Mouse (Mus musculus): ENCODE results near the gene Slc5a10. TPM values are rescaled to one million over a fixed set of nuclear protein-coding genes. Genes with fewer than 3 reads are reported as not detected.
"Not testable (repeated sequence)": the region's sequence is repeated elsewhere in the genome, so short reads cannot be mapped to it uniquely, and the experiment has no call there.

Slc5a10 gene
- total RNA-seq, 2 experiments from 2014 or later = 0.19 TPM; not detected in 1

DNA sequence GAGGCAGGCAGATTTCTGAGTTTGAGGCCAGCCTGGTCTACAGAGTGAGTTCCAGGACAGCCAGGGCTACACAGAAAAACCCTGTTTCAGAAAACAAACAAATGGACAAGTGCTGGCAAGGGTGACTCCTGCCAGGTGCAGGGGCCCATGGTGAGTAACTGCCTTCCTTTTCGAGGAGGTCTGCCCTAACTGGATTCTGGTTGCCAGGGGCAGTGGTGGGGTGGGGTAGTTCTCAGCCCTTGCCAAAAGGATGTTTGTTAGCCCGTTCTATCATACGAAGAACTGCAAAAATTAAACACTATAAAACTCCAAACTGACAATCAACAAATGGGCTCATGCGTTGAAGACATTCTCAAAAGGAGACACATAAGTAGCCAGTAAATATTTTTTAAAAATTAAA lies 71.0 kb downstream of the Slc5a10 start:
- no peak for DNase-seq (ENCODE audit: low spot score in 2 of 2)

DNA sequence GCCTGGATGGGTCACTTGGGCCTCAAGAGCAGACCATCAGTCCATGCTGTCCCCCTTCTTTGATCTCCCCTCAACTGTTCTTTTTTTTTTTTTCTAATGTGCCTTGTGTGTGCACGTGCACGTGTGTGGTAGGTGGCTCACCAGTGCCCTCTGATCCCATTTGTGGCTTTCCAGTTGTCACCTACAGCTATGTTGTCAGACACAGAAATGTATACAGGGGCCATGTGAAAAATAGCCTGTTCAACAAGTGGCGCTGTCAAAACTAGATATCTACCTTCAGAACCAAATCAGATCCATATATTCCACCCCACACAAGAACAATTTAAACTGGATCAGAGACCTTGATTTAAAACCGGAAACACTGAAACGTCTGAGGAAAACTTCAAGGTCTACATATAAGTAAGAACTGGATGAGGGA lies 71.5 kb downstream of the Slc5a10 start:
- DNase-seq (ENCODE audit: low spot score in 2 of 2) = no peak

DNA sequence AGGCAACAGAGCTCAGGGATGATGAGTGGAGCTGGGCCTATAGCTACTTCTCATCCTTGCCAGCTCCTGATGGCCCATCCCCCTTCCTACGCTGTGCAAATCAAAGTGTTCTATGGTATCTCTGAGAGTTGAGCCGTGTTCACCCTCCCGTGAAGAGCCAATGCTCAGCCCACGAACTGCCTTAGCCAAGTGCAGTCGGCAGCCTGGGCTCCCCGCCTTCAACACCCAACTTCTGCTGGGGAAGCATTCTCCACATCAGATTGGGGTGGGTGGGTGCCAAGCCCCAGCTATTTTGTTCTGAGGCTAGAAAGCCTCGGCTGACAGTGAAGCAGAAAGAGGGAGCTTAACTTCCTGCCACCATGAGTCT lies 71.9 kb downstream of the Slc5a10 start:
- peak; percentile 55 to 77 for DNase-seq (ENCODE audit: low spot score in 2 of 2)

DNA sequence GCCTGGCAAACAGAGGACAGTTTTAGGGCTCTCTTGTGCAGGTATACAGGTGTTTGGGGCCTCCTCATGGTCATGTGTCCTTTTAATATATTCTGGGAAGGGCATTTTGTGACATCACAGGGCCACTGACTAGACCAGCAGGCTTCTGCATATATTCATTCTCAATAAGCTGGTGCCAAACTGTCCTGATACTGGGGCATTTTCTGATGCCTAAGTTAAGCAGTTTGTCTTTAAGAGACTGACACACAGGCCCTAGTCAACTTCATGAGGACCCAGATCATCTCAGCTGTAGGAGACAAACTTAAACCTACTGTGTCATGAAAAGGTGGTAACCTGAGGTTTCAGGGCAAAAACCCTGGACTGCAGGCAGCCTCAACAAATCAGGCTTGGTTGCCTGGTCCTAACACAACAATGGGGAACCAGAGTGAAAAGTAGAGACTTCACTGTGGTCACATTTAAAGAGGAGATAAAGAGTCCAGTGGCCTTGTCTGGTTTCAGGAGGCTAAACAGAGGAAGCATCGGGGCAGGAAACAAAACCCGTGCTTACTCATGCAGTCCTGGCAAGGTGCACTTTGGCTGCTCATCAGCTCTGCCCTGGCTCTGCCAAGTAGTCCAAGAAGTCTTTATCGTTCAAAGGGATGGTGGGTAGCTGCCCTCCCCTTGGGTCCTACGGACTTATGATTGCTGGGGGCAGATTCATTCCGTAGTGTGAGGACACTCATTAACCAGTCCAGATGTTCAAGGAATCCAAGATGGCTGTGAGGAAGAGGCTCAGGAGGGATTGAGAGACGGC lies 72.5 kb downstream of the Slc5a10 start:
- no peak for DNase-seq (ENCODE audit: low spot score in 2 of 2)

DNA sequence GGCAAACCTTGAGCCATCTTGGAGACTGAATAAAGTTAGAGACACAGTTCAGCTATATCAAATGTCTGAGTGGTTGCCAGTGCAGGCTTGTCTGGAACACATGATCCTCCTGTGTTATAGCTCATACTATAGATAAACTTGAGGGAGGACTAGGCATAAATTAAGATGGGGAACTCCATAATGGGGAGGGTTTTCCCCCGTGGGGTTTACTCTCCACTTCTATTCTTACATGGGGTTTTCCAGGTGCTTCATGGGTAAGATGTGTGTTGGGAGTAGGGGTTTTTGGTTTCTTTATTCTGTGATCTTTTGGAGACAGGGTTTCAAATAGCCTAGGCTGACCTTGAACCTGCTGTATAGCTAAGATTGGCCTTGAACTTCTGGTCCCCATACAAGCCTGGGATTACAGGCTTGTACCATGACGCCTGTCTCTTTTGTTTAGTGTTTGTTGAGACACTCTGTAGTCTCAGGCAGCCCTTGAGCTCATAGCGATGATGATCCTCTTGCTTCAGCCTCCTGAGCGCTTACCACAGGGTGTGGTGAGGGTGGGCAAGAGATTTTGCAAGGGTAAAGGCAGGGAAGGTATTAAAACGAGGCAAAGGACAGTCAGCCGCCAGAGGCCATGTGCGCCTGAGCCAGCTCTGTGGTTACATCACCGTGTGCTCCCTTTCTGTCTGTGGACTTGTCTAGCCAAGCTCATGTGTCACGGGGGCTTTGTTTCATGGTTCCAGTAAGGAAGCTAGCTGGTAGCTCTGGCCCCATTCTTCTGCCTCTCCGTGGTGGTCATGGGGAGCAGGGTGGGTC lies 73.3 kb downstream of the Slc5a10 start:
- no peak for DNase-seq (ENCODE audit: low spot score in 2 of 2)

DNA sequence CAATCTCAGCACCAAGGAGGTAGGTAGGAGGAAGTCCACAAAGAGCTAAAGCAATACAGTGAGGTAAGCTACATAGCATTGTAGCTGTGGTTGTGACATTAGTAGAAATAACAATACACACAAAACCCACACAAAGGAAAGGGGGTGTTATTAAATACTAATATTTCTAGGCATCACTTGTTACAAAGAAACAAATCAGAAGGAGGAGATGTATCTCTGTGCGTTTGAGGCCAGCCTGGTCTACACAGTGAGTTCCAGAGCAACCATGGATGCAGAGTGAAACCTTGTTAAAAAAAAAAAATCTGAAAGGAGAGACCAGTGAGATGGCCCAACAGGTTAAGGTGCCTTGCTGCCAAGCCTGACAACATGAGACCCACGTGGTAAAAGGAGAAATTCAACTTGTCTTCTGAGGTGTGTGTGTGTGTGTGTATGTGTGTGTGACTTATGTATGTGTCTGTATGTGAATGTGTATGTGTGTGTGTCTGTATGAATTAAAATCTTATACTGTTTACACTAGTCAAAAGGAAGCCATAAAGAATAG lies 74.1 kb downstream of the Slc5a10 start:
- DNase-seq (ENCODE audit: low spot score in 2 of 2) = no peak

DNA sequence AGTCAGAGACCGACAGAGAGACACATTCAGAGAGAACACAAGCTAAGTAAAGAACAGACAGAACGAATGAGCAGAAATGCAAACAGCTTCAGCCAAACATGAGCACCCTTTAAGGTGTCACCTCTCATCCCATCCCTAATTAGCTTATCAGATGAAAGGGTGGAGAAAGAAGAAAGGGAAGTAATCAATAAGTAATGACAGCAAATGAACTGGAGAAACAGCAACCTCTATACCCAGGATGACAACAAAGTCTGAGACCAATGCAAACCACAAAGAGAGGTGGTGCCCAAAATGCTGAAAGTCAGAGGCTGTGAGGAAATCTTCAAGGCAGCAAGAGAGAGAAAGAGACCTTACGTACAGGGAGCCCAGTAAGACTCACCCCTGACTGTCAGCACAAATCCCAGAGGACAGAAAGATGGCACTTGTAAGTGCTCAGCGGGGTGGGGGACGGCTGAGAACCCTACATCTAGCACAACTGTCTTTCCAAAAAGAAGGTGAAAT lies 75.2 kb downstream of the Slc5a10 start:
- DNase-seq (ENCODE audit: low spot score in 2 of 2) = no peak

DNA sequence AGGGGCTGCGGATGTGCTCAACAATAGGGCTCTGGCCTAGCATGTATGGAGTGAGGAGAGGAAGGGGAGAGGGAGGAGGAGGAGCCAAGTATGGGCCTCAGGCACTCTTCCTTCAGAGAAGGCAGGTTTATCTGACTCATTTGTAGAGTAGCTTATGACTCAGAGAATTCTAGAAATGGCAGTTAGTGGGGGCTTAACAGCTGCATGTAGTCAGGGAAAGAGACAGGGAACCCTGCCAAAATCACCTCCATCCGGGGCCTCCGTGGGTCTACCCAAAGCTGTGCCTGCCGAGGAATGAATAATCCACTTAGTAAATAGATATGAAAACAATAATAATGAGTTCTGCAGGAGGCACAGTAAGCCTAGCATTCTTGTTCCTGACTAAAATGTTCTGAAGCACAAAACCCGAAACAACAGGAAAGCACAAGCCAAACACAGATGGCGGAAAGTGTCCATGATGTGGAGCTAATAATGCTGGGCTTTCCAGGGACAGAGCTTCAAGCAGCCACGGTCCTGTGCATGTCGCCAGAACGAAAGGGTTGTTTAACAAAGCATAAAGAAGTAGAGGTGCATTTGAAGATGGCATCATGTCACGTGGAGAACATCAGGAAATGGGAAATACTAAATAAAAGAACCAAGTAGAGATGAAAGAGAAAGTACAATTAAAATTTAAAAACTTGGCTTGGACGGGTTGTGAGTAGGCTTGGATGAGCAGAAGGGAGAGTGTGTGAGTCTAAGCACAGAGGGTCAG lies 75.9 kb downstream of the Slc5a10 start:
- DNase-seq (ENCODE audit: low spot score in 2 of 2) = peak; percentile 58 to 71

DNA sequence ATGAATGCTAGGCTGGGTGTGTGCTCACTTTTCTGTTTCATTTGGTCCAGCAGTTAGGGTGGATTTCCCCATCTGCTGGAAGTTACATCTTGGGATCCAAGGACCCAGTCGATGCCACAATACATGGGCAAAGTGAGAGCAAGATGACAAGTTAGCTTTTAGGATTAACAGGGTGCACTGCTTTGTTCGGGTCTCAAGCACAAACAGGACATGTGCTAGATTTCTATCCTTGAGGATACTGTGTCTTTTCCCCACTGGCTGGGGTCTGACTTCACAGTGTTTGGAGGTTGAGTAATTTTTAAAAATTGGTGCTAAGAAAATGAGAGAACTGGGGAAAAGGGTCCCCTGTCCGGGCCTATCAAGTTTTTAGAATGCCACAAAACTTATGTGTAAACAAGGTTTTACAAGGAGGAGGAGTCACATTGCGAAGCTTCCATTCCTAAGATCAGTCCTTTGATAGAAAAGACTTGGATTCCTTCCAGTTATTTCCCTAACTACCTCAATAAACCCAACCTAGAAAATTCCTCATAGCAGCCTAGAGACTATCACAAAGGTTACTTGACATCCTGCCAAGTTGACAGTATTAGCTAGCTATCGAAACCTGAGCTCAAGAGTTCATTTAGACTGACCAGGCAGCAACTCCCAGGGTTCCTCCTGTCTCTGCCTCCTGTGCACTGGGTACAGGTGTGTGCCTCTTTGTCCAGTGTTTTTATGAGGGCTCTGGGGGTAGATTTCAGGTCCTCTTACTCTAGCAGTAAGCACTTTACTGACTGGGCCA lies 77.3 kb downstream of the Slc5a10 start:
- no peak for DNase-seq (ENCODE audit: low spot score in 2 of 2)

DNA sequence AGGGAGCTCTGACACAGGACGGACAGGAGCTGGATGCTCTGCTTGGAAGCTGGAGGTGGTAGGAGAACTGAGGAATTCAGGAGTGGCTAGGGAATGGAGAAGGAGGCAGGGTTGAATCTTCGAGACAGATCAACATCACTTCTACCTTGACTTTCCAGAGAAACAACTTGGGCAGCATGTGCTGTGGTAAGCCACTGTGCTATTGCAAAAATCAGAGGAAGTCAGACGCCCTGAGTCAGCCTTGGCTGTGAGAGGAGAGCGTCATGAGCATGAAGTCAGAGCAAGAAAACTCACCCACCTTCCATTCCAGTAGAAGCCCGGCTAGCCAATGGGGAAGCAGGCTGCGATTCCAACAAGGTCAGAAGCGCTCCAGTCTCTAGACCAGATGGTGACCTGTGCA lies 78.5 kb downstream of the Slc5a10 start:
- DNase-seq (ENCODE audit: low spot score in 2 of 2) = no peak

DNA sequence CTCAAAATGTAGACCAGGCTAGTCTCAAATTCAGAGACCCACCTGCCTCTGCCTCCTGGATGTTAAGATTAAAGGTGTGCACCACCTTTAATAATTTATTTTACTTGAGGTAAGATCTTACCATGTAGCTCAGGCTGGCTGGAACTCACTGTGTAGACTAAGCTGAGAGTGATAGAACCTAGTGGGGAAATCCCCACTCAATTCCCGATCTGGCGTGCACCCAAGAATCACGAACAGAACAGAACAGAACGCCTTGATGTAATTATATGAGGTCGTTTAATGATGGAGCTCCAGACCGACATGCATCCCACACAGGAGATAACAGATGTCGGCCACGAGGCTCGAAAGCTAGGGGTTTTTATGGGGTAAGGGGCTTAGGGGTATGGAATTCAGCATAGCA lies 80.0 kb downstream of the Slc5a10 start:
- DNase-seq (ENCODE audit: low spot score in 2 of 2) = not testable (repeated sequence)

DNA sequence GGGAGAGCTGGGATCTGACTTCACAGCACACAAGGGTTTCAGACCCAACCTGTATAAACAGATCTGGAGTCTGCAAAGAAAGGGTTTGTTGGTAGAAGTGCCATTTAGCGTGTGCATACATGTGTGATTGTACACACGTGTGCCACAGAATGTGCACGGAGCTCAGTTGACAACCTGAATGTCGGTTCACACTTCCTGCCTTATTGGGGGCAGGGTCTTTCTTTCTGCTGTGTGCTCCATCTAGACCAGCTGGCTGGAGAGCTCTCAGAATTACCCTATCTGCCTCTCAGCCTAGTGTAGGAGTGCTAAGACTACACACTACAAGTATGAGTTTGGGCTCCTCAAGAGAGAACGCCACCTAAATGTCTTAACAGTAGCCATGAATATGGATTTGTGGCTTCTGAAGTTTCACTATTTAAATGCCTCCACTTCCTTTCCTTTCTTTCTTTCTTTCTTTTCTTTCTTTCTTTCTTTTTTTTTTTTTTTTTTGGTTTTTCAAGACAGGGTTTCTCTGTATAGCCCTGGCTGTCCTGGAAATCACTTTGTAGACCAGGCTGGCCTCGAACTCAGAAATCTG lies 80.9 kb downstream of the Slc5a10 start:
- no peak for DNase-seq (ENCODE audit: low spot score in 2 of 2)

DNA sequence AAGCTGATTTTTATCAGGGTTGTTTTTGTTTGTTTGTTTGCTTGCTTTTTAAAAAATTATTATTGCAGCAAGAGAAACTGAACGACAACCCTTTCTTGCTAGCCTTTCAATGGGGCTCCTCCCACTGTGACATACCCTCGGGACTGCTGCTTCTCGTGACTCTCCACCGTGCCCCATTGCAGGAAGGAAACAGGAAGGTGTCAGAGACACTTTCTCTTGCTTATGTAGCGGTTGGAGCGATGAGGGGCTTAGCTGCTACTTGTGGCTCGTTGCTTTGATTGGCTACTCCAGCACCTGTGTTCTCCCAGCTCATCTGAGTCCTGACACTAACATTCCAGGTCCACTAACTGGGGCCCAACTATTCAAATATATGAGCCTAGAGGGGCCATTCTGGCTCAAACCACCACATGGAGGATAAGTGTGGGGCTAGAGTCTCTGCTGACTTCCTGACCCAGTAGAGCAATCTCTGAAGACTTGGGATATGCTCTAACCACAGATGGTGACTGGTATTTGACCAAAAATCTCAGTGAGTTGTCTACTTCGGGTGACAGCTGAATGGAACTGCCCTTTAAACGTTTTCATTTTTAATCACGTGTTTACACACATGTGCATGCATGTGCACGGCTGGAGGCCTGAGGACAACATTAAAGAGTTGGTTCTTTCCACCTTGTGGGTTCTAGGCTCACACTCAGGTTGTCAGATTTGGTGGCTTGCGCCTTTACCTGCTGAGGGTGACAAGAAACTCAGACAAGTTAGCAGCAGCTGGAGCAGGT lies 81.7 kb downstream of the Slc5a10 start:
- DNase-seq (ENCODE audit: low spot score in 2 of 2) = no peak

DNA sequence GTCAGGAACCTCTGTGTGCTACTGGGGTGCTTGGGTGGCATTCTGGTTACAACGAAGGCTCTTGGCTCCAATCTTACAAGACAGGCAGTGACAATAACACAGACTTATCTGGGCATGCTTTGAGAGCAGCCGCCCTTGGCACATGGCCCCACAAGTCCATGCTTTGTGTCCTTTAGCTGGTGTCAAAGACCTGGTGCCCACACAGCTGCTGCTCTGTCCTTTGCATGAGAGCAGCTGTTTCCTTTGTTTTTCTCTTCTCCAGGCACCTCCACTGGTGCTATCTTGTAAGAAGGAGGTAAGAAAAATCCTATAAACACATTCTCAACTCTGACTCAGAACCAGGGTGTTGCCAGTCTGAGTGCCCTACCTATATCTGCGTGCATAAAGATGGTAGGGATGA lies 82.8 kb downstream of the Slc5a10 start:
- DNase-seq (ENCODE audit: low spot score in 2 of 2) = no peak

DNA sequence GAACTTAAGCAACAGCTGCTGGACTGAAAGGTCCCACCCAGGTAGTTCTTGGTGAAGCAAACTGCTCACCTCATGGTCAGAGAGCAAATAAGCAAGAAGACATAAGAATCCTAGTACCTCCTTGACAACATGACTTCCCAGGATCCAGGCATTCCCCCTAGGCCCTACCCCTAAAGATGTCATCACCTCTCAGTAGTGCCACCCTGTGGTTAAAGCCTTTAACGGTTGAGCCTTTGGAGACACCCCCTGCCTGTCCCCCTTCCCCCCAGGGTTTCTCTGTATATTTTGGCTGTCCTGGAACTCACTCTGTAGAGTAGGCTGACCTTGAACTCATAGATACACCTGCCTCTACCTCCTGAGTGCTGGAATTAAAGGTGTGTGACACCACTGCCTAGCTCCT lies 83.2 kb downstream of the Slc5a10 start:
- DNase-seq (ENCODE audit: low spot score in 2 of 2) = no peak

DNA sequence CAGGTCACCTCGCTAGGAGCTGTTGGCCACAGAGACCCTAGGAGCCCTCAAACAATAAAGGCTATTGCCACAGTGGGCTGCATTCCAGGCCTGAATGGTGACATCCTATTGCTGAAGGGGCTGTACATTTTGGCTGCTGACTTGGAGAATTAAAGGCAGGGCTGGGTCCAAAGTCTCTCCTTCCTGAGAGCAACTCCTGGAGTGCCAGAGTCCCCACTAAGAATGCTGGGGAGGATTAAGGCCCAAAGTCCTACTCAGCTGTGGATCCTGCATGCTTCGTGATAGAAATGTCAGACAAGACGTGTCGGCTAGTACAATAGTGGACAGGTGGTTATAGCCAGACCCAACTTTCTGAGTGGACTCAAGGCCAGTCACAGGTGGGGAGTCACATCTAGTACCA lies 84.3 kb downstream of the Slc5a10 start:
- DNase-seq (ENCODE audit: low spot score in 2 of 2) = not testable (repeated sequence)

DNA sequence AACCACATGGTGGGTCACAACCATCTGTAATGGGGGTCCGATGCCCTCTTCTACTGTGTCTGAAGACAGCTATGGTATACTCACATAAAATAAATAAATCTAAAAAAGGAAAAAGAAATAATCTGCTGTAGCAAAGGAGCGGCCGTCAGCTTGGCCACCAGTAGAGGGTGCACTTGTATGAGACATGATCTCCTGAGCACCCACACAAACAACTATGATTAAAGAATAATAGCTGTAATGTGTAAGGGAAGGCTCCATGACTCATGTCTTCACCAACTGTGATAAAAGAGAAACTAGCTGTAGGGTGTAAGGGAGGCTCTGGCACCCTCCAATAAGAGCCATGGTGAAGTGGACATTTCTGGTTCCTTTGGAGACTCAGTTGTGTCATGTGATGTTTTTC lies 91.0 kb downstream of the Slc5a10 start:
- no peak for DNase-seq (ENCODE audit: low spot score in 2 of 2)

DNA sequence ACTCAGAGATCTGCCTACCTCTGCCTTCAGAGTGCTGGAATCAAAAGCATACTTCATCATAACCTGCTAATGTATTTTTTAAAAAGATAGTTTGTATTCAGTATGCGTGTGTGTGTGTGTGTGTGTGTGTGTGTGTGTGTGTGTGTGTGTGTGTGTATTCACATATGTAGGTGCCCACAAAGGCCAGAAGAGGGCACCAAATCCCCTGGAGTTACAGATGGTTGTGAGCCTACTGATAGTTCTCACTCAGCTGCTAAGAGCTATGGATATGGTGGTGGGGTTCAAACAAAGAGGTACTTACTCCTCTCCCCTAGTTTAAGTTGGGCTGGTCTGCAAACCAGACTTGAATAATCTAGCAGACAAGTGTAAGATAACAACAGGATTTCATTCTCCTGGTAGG lies 94.1 kb downstream of the Slc5a10 start:
- no peak for DNase-seq (ENCODE audit: low spot score in 2 of 2)

DNA sequence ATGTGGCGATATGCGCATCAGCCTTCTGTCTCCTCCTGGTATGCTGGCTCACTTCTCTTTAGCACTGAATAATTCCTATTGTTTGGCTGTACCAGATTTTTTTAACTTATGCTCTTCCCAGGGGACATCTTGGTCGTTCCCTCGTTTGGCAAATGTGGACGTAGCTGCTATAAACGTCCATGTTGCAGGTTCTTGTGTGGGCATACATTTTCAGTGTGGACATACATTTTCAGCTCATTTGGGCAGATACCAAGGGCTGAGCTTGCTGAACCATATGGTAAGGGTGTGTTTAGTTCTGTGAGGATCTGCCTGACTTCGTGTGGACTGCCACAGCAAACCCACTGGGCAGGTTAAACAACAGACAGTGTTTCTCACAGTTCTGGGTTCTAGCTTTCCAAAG lies 95.5 kb downstream of the Slc5a10 start:
- DNase-seq (ENCODE audit: low spot score in 2 of 2) = peak in 1 of 2 experiments; percentile 40
